Mouse (Mus musculus) heart, embryonic 13.5 days (tissue): ENCODE measurements at regions not wholly inside any gene's neighbourhood (a gene's known extent, or its start where the extent isn't known, plus 50 kb on each side); places are given as distances from the start of the nearest gene placed in this dataset.

ENCODE experiments used
- ATAC-seq: fragments of 200-750 bp; cut with Nextera tagmentation; 2 replicates; pipeline ENCODE4 v1.8.0; 2017; ENCODE audit warnings: moderate TSS enrichment; ENCODE audit not compliant: insufficient number of reproducible peaks, low FRiP score, low TSS enrichment; ENCODE audit errors: extremely low read depth
- H3K27ac ChIP-seq: fragments of 300-500 bp; sonication (generic); replicated peaks from 2 replicates; pipeline ENCODE4 v1.5.1; 2015; ENCODE audit warnings: moderate library complexity, mild to moderate bottlenecking, inconsistent platforms
- H3K27me3 ChIP-seq: fragments of 300-500 bp; sonication (generic); replicated peaks from 2 replicates; pipeline ENCODE4 v1.6.1; 2015; ENCODE audit warnings: mild to moderate bottlenecking, inconsistent platforms
- H3K36me3 ChIP-seq: fragments of 300-500 bp; sonication (generic); 2 replicates; pipeline ENCODE4 v1.6.1; 2015; ENCODE audit warnings: mild to moderate bottlenecking, inconsistent platforms
- H3K4me1 ChIP-seq: fragments of 300-500 bp; sonication (generic); 2 replicates; pipeline ENCODE4 v1.6.1; 2015; ENCODE audit warnings: inconsistent platforms
- H3K4me2 ChIP-seq: fragments of 300-500 bp; sonication (generic); 2 replicates; pipeline ENCODE4 v1.6.1; 2015; ENCODE audit warnings: inconsistent platforms, mild to moderate bottlenecking, moderate library complexity
- H3K4me3 ChIP-seq: fragments of 300-500 bp; sonication (generic); 2 replicates; pipeline ENCODE4 v1.5.1; 2015; ENCODE audit warnings: moderate library complexity, mild to moderate bottlenecking, inconsistent platforms
- H3K9ac ChIP-seq: fragments of 300-500 bp; sonication (generic); 2 replicates; pipeline ENCODE4 v1.6.1; 2015; ENCODE audit warnings: inconsistent platforms, mild to moderate bottlenecking, moderate library complexity
- H3K9me3 ChIP-seq: fragments of 300-500 bp; sonication (generic); 2 replicates; pipeline ENCODE4 v1.6.1; 2016; ENCODE audit warnings: inconsistent platforms
- WGBS: fragments of 180-500 bp; shearing (Covaris S2); methylation state at CpG from one replicate; pipeline ENCODE4 v1.1.7; 2015; ENCODE audit warnings: mixed read lengths; 5-methylcytosine and 5-hydroxymethylcytosine counted together

GRCm38 (mm10) chr16:77268926-77269325 is 255.4 kb downstream of the Usp25 start:
- Histone ChIP-seq H3K4me2 (no peak overlapping the region), H3K27me3 (no peaks in the 10 kb centered on the region), H3K4me3 (no peak overlapping the region), H3K27ac (no peak overlapping the region), H3K36me3 (no peaks in the 10 kb centered on the region), H3K9ac (no peak overlapping the region), H3K9me3 (no peaks in the 10 kb centered on the region), H3K4me1 (peaks cover 6% of the 10 kb centered on the region)
- WGBS, result 63% methylated on average over 2 of the region's 2 CpGs
- ATAC-seq, result no peak

DNA sequence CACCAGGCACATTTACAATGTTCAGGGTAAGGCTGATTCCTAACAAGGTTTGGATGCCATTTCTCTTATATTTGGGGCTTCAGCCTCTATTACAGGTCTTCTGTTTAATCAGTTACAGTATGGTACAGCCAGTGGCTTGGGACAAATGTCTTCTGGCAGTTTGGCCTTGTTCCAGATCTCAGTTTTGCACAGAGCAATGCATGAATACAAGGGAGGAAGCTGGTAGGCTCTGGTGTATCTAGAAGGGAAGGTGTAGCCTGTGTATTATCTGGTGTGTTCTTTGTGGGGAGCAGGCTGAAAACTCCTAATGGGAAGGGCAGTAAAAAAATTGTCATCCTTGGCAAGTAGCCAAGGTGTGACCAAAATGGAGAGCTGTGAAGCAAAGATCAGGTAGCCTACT is 254.2 kb downstream of the Usp25 start:
- Histone ChIP-seq H3K36me3 (no peaks in the 10 kb centered on the region), H3K4me1 (peaks cover 6% of the 10 kb centered on the region), H3K4me3 (no peak overlapping the region), H3K27ac (peak overlapping the region; percentile 39; the same call in 1 of the 2 replicates), H3K4me2 (no peak overlapping the region), H3K9me3 (no peaks in the 10 kb centered on the region), H3K27me3 (no peaks in the 10 kb centered on the region), H3K9ac (no peak overlapping the region)
- ATAC-seq, result no peak

- no peaks in the 10 kb centered on the region for H3K9me3 ChIP-seq
- no peak overlapping the region for H3K27ac ChIP-seq
- 49% methylated on average over 3 of the region's 3 CpGs for WGBS
- no peaks in the 10 kb centered on the region for H3K27me3 ChIP-seq
- no peaks in the 10 kb centered on the region for H3K36me3 ChIP-seq
- H3K4me3 ChIP-seq, result no peak overlapping the region
- no peaks in the 10 kb centered on the region for H3K4me1 ChIP-seq
- no peak overlapping the region for H3K4me2 ChIP-seq
- no peak overlapping the region for H3K9ac ChIP-seq
- ATAC-seq, result no peak
Observed at GRCm38 (mm10) chr16:77252349-77252748, 238.8 kb downstream of the Usp25 start.

DNA sequence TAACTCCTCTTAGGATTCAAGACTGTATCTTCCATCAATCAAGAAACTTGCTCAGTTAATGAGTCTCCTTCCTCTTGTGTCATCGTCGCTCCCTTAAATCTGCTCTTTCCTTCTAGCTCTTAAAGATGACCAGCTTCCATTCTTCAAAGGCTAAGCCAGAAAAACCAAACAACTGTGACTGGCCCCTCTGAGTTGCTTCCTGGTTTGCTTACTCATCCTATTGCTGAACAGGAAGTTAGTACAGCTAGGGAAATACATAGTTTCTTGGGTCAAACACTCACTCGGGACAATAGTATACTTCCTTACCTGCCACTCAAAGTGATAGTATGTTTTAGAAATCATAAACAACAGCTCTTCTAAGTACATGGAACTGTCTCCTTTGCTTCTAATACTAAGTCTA is 237.9 kb downstream of the Usp25 start:
- H3K36me3 ChIP-seq, result no peaks in the 10 kb centered on the region
- H3K9me3 ChIP-seq, result no peaks in the 10 kb centered on the region
- no peak for ATAC-seq
- WGBS, result 53% methylated on average over 3 of the region's 3 CpGs
- H3K4me1 ChIP-seq, result no peaks in the 10 kb centered on the region
- H3K4me2 ChIP-seq, result no peak overlapping the region
- no peaks in the 10 kb centered on the region for H3K27me3 ChIP-seq
- no peak overlapping the region for H3K27ac ChIP-seq
- no peak overlapping the region for H3K9ac ChIP-seq
- no peak overlapping the region for H3K4me3 ChIP-seq

DNA sequence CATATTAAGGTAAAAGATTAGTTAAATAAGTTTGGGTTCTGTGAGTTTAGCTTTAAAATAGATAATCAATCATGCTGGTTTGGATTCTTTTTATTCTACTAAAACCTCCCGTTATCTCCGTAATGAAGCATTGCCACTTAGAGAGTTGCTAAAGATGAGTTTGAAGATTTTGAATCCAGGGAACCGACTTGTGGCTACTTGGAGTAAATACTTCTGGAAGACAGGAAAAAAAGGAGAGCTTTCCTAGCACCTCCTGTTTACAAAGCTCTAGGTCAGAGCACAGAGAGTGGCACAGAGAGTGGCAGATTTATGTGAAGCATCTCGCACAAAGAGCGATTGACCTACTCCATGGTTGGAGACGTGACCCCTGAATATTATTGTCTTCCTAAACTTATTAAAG is 227.4 kb downstream of the Usp25 start:
- Histone ChIP-seq H3K9me3 (no peaks in the 10 kb centered on the region), H3K4me2 (no peak overlapping the region), H3K4me3 (no peak overlapping the region), H3K27ac (no peak overlapping the region), H3K27me3 (no peaks in the 10 kb centered on the region), H3K9ac (no peak overlapping the region), H3K4me1 (peaks cover 12% of the 10 kb centered on the region), H3K36me3 (no peaks in the 10 kb centered on the region)
- WGBS, result 71% methylated on average over 6 of the region's 6 CpGs
- no peak for ATAC-seq

GRCm38 (mm10) chr16:77239176-77239790 is 225.8 kb downstream of the Usp25 start:
- H3K4me3 ChIP-seq, result no peak overlapping the region
- ATAC-seq, result no peak
- H3K9me3 ChIP-seq, result no peaks in the 10 kb centered on the region
- 67% methylated on average over 9 of the region's 9 CpGs for WGBS
- H3K27ac ChIP-seq, result no peak overlapping the region
- H3K9ac ChIP-seq, result no peak overlapping the region
- H3K4me1 ChIP-seq, result peaks cover 13% of the 10 kb centered on the region
- no peaks in the 10 kb centered on the region for H3K27me3 ChIP-seq
- no peak overlapping the region for H3K4me2 ChIP-seq
- H3K36me3 ChIP-seq, result no peaks in the 10 kb centered on the region

GRCm38 (mm10) chr16:77238358-77239175 is 225.1 kb downstream of the Usp25 start:
- H3K36me3 ChIP-seq, result no peaks in the 10 kb centered on the region
- WGBS, result 74% methylated on average over 13 of the region's 13 CpGs
- no peak for ATAC-seq

DNA sequence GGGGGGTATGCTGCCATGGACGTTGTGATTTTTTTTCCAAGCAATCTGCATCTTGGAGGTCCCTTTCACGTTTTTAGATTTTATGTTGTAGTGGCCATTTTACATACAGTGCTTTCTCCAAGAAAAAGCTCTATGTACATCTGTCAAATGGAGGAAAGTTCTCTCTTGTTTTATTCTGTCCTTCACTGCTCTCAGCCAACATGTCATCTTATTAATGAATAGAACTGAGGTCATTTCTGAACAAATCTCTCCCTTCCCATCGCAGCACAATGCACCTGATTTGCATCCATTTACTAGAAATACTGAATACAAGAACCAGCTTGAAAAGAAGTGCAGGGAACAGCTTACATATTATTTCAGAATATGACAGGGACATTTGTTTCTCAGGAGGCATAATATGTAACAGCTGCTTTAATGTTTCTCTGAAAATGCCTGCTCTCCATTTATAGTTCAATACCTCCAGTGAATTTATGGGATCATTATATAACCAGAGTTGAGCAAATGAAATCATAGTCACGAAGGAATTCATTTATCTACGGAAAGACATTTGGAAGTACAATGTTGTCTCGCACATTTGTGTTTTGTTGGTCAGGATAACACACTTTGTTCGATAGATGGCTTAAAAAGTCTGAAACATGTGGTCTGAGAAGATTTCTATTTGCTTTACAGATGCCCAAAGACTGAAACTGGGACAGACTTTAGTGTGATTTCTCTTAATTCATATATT is 224.3 kb downstream of the Usp25 start:
- no peak for ATAC-seq
- H3K36me3 ChIP-seq, result no peaks in the 10 kb centered on the region
- H3K9me3 ChIP-seq, result no peaks in the 10 kb centered on the region
- no peak overlapping the region for H3K27ac ChIP-seq
- 72% methylated on average over 7 of the region's 7 CpGs for WGBS
- H3K4me3 ChIP-seq, result no peak overlapping the region
- no peak overlapping the region for H3K4me2 ChIP-seq
- H3K27me3 ChIP-seq, result no peaks in the 10 kb centered on the region
- H3K9ac ChIP-seq, result no peak overlapping the region
- peaks cover 13% of the 10 kb centered on the region for H3K4me1 ChIP-seq

More at GRCm38 (mm10) chr16:77238358-77239175, 225.1 kb downstream of the Usp25 start:
- Histone ChIP-seq H3K4me3 (no peak overlapping the region), H3K27ac (no peak overlapping the region), H3K27me3 (no peaks in the 10 kb centered on the region), H3K4me2 (no peak overlapping the region), H3K4me1 (peaks cover 13% of the 10 kb centered on the region), H3K9ac (no peak overlapping the region), H3K9me3 (no peaks in the 10 kb centered on the region)

DNA sequence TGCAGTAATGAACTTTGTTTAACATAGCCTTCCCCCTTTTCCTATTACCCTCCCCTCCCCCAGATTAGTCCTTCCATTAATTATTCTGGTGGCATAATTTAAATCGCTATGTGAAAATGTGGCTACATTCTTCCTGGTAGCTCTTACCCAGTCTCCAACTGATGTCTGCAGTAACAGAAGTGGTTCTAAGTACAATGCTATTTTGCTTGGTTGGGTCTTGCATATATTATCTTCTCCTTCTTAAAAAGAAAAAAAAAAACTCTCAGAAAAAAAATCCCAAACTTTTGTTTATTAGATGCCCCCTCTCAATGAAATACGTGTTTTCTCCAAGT is 223.7 kb downstream of the Usp25 start:
- H3K4me1 ChIP-seq, result peaks cover 13% of the 10 kb centered on the region
- no peaks in the 10 kb centered on the region for H3K9me3 ChIP-seq
- no peaks in the 10 kb centered on the region for H3K36me3 ChIP-seq
- H3K27ac ChIP-seq, result peak overlapping the region; percentile 61; the same call in 1 of the 2 replicates
- no peak for ATAC-seq
- H3K27me3 ChIP-seq, result no peaks in the 10 kb centered on the region
- peak overlapping the region; percentile 65; the same call in 1 of the 2 replicates for H3K9ac ChIP-seq
- 81% methylated on average over 2 of the region's 2 CpGs for WGBS
- H3K4me2 ChIP-seq, result peak overlapping the region; percentile 64
- peak overlapping the region; percentile 47 for H3K4me3 ChIP-seq

DNA sequence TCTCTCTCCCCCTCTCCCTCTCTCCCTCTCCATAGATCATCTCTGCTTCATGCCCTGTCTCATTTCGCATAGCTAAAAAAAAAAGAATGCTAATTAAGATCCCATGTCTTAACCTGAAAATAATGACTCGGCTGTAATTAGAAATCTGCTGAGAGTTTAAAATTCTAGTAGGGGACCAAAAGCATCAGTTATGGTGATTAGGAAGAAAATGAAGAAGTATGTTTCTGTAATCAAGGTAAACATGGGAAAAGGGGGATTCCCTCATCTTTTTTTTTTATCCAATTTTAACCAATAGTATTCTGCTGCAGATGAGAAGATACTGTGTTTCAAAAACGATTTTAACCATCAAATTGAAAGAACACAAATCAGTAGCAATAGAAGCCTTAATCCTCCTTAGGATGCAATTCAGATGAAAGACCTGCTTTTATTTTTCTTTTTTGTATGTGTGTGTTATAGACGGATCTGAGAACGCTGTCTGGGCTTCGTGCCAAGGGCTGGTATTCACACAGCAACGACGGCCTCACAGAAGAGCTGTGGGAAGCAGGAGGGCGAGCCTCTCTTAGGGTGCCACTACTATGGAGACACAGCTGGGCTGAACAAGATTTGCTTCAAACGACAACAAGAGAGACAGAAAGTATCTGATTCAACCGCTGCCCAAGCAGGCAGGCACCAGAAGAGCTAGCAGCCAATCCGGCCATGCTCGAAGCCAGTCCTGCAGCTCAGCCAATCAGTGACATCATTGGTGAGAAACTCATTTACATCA is 223.2 kb downstream of the Usp25 start:
- Histone ChIP-seq H3K4me3 (peak overlapping the region; percentile 47), H3K27me3 (no peaks in the 10 kb centered on the region), H3K9ac (peak overlapping the region; percentile 65), H3K4me1 (peaks cover 13% of the 10 kb centered on the region), H3K4me2 (peak overlapping the region; percentile 64), H3K27ac (peak overlapping the region; percentile 61; the same call in 1 of the 2 replicates), H3K36me3 (no peaks in the 10 kb centered on the region), H3K9me3 (no peaks in the 10 kb centered on the region)
- ATAC-seq, result no peak
- 29% methylated on average over 13 of the region's 13 CpGs for WGBS

DNA sequence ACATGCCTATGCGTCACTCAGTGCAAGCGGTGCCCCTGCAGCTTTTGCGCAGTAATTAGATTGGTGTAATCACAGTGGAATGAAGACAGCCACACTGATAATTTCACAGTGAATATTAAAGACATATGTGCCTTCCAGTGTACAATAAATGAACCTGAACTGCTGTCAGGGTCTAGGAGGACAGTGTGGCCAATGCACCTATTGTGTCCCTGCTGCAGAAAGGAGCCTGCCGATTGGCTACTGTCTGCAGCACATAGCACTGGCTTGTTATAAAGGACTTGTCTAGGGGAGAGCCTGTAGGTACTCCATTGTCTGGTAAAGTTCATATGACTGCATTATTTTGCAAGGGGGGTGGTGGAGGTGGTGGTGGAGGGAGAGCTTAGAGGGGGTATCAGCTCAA is 222.5 kb downstream of the Usp25 start:
- ATAC-seq, result no peak
- H3K9me3 ChIP-seq, result no peaks in the 10 kb centered on the region
- H3K27ac ChIP-seq, result no peak overlapping the region
- H3K9ac ChIP-seq, result no peak overlapping the region
- peak overlapping the region; percentile 64 for H3K4me2 ChIP-seq
- H3K27me3 ChIP-seq, result no peaks in the 10 kb centered on the region
- peaks cover 13% of the 10 kb centered on the region for H3K4me1 ChIP-seq
- H3K36me3 ChIP-seq, result no peaks in the 10 kb centered on the region
- 88% methylated on average over 4 of the region's 4 CpGs for WGBS
- H3K4me3 ChIP-seq, result no peak overlapping the region
